Mouse (Mus musculus) embryo, embryonic 10.5 days (tissue): ENCODE measurements around the gene Arhgap15.
A peak's percentile ranks its signal among the peaks of the same experiment; 100 is the strongest.
"Not testable (repeated sequence)": the region's sequence is repeated elsewhere in the genome, so short reads cannot be mapped to it uniquely, and the experiment has no call there.

Experiments used
- DNase-seq: peaks from one replicate; pipeline ENCODE4 v3.0.0-alpha.2; 2015; ENCODE audit warnings: low spot score

The Arhgap15 gene

DNA sequence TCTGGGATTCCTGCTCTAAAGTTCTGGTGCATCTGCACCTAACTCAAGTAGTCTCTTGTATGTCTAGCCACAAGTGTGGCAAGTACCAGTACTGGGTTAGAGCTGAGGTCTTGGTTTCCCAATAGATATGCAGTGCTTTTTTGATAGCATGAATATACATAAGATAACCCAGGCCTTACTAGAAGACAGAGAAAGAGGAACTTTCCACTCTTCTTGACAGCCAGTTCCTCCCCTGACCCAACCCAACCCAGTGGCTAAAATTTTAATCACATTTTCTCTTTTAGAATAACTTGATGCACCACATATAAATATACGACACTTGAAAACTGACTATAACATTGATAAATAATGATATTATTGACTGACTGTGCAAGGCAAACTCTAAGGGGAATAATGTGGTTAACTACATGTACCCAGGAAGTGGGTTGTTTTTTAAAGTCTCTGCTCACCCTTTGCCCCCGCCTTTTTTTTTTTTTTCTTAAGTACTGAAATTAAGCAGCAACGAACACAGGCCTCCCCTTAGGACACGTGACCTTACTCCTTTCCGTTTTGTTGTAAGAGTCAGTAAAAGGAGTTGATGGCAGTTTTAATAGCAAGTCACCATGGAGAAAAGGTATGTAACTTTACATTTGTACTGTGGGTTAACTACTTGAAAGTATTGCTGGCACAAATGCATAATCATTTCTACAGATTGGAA, at the start of gene Arhgap15:
Arhgap15 (plus strand) TSS at position 538 of the 697 bp plus-strand sequence.
- no peak for DNase-seq

DNA sequence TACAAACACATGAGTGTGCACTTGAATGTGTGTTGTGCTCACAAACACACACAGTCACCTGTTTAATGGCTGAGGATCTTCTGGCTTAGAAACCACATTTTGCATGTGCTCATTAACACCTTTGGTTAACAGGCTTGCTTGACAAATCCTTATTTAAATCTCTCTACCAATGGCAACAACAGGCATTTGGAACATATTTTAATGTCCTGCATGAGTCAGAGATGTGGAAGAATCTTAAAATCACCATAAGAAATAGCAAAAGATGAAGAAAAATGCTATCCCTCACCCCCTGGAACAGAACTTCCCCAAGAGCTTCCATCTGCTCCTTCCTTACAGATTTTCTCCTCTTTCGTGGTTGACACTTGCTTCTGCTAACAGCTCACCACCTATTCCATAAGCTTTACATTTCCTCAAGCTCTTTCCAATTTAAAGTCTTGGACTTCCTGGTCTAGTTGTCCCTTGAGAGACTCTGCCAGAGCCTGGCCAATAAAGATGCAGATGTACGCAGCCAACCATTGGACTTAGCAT, 35.9 kb upstream of the Arhgap15 start:
- no peak for DNase-seq

DNA sequence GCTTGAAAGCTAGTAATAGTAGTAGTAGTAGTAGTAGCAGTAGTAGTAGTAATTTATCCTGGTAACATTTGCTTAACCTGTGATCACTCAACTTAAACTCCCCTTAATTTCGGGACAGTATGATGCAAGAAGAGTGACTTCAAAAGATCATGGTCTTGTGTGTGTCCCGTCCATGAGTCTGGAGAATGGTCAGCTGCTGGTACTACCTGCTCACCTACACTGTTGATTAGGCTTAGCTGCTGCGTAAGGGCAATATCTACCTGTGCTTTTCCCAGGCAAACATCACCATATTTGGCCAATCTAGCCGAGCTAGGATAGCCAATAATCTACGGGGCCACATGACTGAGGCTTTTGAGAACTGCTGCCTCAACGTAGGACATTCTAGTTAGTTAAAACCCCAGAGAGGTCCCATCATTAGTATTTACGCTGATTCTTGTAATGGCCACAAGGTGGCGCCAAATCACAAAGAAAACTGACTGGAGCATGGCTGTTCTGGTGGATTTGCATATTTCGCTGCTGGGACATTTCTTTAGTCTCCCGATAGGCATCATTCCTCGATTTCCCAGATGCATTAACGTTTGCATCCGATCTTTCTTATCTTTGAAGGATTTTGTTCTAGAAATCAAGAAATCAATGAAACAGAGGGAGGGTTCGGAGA, 26.0 kb upstream of the Arhgap15 start:
- DNase-seq = peak; percentile 92

DNA sequence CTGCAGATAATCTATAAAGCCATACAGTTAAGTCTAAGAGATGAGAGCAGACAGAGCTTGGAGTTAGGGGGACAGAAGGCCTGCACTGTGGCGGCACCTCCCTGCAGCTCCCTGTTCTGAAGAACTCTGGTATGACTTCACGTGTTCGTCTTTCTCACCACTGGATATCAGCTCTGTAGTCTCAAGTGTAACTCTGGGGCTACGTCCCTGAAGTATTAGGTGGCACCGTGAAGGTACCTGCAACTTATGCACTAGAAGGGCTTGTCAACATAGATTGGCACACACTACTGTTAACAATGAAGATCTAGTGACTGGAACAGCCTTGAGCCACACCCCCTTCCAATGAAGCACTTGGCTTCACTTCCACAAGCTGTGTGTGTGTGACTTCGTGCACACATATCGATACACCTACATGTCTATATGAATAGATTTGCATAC, 25.5 kb upstream of the Arhgap15 start:
- DNase-seq = no peak

DNA sequence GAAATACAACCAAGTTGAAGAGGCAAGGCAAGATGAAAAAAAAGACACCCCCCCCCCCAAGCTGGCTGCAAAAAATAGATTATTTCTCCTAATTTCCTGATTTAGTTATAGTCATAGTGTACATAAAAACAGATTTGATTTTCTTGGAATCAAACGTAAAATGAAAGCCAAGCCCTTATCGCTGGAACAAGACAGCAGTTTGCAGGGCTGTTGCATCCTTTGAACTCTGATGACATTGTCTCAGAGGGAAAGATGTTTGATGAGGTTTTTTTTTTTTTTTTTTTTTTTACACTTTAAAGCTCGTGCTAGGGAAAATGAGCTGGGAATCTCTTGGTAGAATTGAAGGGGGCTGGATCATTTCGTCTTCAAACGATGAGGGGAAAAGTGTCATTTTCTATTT, 21.4 kb upstream of the Arhgap15 start:
- no peak for DNase-seq

DNA sequence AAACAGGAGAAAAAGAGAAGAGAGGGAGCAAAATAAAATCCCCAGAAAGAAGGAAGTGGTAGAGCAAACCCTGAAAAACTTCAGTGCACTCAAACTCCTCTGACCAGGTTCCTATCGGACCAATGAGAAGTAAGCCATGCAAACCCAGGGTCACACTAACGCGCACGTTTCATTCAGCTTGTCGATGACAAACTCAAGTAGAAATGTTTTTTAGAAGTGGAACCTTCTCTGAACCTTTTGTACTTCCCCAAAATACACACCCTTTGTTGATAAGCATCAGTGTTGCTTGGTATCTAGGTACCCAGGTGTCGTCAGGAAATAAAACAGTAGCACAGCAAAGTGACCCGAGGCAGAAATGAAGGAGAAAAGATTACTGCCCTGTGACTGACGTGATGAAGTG, 20.9 kb upstream of the Arhgap15 start:
- DNase-seq = no peak

DNA sequence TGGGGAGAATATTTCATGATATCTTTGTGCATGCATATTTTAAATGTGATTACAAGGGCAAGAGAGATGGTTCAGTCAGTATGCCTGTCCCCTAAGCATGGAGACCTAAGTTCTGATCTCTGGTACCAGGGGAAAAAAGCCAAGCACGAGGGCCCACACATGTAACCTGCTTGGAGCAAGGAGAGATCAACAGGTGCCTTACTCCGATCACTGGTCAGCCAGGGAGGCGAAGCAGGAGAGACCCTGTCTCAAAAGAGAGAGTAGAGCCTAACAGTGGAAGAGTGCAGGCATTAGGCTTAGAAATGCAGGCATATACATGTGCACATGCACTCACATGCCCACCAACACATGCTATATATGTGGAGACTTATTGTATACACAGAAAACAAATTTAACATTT, 19.8 kb upstream of the Arhgap15 start:
- no peak for DNase-seq

DNA sequence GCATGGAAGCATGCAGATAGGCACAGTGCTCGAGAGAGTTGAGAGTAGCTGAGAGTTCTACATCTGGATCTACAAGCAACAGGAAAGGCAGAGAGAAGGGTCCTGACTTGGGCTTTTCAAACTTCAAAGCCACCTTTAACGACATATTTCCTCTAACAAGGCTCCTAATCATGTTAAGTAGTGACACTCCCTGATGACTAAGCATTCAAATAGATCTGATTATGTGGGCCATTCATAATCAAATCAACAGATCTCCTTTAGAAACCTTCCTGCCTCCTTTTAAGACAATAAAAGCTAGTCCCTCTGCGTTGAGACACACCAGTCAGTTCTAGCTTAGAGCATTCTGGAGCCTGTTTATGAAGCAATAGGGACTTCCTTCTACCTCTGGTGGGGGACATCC, 16.2 kb upstream of the Arhgap15 start:
- no peak for DNase-seq

DNA sequence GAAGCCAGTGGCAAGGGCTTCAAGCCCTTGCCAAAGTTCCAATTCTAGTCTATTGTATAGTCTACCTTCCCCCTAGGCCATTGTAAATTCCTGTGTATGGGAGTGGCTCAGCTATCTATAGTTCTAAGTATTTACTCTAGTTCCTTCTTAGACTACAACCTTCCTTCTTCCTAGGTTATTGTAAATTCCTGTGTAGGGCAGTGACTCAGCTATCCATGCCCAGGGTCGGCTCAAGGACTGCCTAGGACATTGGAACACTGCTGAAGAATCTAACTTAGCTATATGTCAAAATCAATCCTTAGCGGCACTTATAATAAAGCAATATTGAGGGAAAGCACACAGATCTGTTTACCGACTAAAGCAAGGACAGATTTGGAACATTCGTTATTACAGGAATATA, 13.6 kb upstream of the Arhgap15 start:
- DNase-seq = not testable (repeated sequence)

DNA sequence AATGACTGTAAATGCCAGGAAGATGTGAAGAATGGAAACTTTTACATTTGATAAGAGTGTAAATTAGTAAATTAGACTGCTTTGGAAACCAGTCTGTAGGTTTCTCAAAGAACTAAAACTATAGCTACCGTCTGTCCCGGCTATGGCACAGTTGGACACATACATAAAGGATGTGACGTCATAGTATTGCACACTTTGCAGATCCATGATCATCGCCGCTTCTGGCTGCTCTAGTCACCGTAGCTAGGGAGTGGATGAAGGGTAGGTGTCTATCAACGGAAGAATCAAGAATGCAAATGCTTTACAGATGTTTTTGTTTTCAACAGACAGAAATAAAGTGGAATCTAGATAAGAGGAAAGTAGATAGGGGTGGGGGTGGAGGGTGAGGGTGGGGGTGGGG, 11.1 kb upstream of the Arhgap15 start:
- DNase-seq = no peak

DNA sequence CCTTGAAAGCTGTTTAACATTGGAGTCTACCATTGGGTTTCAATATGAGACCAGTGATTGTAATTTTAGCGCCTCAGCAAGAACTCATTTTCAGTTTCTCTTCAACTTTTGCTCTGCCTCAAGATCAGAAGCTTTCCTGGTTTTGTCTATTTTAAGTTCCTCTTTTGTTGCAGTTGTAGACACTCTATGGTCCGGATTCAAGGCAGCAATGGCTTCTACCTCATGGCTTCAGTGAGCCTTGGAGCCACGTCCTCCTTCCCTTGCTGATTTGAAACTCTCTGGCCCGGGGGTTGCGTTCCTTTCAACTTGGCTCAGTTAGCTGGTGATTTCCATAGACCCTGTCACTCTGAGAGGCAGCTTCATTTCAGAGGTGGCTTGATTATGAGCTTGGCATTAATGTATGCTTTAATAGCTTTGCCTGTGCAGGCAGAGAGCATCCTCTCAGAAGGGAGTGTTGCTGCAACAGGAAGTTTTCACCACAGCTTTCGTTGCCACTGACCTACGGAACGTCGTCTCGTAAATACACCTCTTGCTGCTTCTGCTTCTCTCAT, 10.0 kb upstream of the Arhgap15 start:
- DNase-seq = no peak

DNA sequence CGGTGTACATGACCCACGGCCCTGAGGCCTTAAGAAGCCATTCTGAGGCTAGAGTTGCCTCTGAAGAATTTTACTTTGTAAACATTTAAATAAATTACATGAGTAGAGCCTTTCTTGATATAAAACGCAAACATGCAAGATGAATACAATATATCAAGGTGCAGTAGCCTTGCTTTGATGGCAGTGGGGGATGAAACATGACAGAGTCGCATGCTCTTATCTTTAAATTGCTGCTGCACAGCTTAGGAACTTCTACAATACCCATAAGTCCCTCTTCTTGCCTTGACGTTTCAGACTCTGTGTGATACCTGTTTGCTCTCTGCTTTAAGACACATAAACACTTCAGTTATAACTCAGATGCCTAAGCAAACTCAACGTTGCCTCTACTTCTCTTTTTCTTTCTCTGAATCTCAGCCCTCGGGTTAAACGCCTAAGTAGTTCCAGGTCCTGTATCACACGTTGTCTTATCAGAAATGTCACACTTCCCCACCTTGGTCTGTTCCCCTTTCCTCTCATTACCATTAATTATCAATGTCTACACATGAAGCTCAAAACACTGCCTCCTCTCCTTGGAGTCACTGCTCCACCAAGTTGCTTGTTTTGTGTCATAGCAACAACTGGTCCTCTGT, 9.3 kb upstream of the Arhgap15 start:
- no peak for DNase-seq

DNA sequence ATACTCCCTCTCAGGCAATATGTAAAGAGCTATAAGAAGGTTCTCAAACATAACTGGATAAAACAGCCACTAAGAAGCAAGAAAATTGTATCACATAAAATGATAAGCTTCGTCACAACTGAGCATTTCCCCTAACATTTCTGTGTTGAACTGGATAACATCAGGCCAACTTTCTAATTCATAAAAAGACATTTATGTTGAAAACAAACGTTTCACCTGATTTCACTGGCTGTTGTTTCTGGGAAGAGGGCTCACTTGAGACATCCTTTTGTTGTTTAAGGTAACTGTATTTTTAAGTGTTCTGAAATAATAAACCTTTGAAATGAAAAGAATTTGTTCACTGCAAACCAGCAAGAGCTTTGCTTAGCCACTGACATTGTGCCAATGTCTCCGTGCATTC, 697 bp downstream of the Arhgap15 start:
- DNase-seq = no peak

DNA sequence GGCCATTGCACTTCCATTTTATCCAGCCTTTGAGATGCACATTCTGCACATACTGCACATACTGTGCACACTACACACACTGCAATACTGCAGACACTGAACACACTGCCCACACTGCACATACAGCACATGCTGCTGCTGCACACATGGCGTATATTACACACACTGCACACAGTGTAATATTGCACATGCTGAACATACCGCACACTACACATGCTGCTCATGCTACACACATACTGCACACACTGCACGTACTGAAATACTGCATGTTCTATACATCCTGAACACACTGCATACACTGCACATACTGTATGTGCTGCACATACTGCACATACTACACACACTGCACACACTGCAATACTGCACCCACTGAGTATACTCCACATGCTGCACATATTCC, 7.3 kb downstream of the Arhgap15 start:
- no peak for DNase-seq

DNA sequence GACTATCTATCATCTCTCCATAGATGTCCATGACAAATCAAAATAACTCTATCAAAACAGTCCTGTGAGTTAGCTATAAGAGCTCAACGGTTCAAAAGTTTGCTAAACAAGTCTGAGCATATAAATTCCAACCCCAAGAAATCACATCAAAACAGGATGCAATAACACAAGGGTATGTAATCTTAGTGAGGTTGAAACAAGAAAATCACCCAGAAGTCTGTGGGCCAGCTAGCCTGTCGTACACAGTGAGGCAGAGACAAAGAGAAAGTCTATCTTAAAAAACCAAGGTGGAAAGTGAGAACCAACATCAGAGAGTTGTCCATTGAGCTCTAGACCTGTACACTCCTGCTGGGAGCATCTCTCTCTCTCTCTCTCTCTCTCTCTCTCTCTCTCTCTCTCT, 8.0 kb downstream of the Arhgap15 start:
- no peak for DNase-seq

DNA sequence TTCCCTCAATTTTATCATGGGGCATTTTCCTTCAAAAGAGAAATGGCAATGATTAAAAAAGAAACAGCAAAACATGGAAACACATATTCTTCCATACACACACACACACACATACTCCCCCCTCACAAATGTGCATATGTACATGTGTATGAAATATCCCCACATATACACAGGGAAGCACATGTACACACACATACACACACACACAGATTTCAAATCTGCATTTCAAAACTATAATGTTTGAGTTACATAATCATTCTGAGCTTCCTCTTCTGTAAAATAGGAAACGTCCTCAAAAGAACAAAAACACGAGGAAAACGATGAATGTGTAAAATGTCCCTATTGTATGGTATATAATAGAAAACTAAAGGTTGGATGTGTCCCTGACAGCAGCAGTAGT, 13.1 kb downstream of the Arhgap15 start:
- DNase-seq = no peak

DNA sequence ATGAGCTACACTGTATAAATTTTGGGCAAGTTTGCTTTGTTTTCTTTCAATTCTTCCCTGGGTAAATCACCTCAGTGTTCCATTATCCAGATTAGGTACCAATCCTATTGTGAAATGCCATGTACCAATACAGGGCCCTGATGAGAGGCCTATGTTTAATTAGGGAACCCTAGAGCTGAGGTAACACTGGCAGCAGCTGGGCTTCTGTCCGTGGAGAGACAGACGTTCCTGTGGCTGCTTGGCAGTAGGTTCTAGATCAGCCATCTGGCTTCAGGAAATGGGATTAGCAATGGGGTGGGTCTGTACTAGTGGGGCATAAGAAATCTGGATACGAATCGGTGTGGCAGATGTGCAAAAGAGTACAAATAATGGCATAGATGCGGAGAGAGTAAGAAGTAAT, 14.7 kb downstream of the Arhgap15 start:
- no peak for DNase-seq

DNA sequence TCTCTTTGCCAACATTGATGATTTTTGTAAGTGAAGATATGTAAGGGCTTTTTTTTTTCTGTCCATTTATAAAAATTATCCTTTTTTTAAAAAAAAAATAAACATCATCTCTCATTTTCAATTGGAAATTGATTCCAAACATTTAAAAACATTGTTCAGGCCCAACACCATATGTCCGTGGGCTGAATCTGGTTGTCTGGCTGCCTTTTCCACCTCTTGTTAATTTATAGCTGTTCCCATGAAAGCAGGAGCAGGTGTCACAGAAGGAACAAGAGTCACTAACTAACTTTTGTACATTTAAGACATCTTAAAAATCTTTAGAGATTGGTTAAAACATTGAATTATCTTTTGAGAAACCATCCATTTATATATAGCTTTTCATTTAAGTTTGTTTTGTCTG, 15.8 kb downstream of the Arhgap15 start:
- no peak for DNase-seq

DNA sequence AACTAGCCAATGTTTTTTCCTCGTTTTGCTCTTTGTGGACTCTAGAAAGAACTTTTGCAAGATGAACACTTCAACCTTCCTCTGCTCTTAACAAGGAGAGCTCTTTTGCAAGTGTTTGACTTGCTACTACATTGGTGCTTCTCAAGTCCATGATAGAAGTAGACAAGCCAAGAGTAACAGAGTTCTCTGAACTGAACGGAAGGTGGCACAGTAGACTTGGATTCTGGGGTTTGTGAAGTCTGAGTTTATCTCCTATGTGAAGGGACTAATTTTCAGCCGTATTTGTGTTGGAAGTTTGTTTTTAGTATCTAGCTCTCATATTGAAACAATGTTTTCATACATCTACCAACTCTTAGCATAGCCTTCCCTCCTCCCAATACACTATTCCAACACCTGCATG, 17.6 kb downstream of the Arhgap15 start:
- no peak for DNase-seq

DNA sequence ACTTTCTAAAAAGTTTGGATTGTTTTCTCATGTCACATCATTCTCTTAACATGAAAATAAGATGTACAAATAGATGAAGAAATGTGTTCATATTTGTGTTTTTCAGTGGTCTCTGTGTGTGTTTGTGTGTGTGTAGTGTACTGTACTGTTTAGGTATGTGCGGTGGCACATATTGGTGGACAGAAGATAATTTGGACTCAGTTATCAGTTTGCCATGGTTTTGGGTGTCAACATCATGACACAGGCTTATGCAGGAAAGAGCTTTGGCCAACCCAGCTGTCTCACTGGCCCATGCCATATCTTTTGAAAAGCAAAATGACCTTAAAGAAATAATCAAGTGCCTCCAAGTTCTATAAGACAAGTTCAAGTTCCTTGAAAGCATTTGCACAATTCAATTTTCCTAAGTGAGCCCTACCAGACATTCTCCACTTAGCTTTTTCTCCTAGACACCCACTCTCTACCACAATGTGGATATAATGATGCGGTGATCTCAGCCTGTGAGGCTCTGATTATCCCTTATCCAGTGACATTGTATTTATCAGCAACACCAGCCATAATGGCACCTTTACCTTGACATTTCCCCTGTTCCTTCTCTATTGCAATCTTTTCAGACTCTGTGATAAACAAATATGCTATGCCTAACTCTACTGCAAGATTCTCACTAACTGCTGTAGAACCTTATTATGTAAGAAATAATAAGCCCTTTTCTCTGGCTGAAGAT, 21.4 kb downstream of the Arhgap15 start:
- DNase-seq = no peak

DNA sequence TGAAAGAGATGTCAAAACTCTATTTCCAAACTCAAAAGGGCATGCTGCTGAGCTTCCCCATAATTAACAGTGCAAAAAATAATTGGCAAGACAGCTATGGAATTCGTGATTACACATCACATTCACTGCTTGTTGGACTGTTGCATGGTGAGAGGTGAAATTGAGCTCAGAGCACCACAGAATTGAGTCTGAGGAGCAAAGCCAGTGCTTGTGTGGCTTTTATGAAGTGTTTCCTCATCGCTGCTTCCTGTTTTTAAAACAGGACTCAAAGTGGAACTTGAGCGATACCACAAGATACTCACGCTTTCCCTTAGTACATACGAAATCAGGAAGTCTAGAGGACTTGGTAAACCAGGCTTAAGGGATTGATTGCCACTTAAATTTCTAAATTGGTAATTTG, 24.0 kb downstream of the Arhgap15 start:
- no peak for DNase-seq

DNA sequence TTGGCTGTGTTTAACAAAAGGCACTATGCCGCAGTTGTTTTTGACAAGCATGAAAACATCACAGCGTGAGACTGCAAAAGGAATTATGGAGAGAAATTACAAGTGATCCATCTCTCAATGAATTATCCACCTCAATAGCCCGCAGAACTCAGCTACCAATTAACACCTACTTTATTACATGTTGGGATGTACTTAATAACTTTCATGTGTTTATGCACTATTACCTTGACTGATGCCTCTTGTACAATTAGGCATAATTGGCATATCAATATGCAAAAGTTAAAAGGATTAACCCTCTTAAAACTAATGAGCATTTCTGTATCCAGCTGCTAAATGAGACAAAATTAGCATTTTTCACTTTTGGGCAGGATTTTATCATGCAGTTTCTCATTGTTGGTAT, 33.5 kb downstream of the Arhgap15 start:
- no peak for DNase-seq
